Mouse (Mus musculus) liver, adult 2 months (tissue): ENCODE results near the gene Lyve1.

Source experiments
- CTCF ChIP-seq: fragments of 200-500 bp; IDR thresholded peaks from 2 replicates; pipeline ENCODE4 v1.5.1; 2011; ENCODE audit warnings: low read depth, low read length, control low read depth
- POLR2A ChIP-seq: fragments of 200-500 bp; IDR thresholded peaks from 2 replicates; pipeline ENCODE4 v1.6.1; 2011; ENCODE audit warnings: low read length, control low read depth; ENCODE audit not compliant: insufficient read depth; ENCODE audit errors: extremely low read depth

DNA sequence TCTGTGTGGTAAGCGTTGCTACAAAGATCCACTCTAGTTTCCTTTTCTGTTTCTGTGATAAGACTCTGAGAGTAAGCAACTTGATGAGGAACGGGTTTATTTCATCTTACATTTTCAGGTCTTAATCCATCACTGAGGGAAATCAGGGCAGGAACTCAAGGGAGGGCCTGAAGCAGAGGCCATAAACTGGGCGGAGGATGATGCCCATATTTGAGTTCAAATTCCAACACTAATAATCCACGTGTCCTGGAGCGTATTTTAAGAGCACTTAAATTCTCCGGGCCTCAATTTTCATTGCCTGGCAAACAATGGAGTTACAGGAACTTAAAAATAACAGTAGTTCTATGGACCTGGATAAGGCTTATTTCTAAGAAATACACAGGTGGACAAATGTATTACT lies 2.5 kb upstream of the Lyve1 start:
- TF ChIP-seq CTCF (no peak), POLR2A (no peak)
